ENCODE assay signal across 8 mouse cellular contexts in genomic region chr9:46011094-46011970, GRCm38 (mm10). TPM values are rescaled to one million over a fixed set of nuclear protein-coding genes. Genes with fewer than 3 reads are reported as not detected.
DNase-seq lines count a peak whose midpoint lies in the region; ATAC-seq lines count a peak whose summit lies in the region.

No protein-coding gene starts in this region.

- no peaks in the 10 kb centered on the region for H3K36me3 ChIP-seq in erythroblast, embryonic 14.5 days (ENCODE audit: control insufficient read depth)
- peaks cover 2% of the 10 kb centered on the region for H3K36me3 ChIP-seq in megakaryocyte, embryonic 14.5 days (replicated peaks; ENCODE audit: low read length)
- no peaks in the 10 kb centered on the region for H3K36me3 ChIP-seq in intestine, embryonic 16.5 days (ENCODE audit: control insufficient read depth, insufficient read depth, low read length)
- no peaks in the 10 kb centered on the region for H3K36me3 ChIP-seq in neural tube, embryonic 12.5 days

- peak overlapping the region; percentile 80; the same call in 1 of the 2 replicates for H3K4me2 ChIP-seq in intestine, embryonic 16.5 days (ENCODE audit: low read depth, low read length)
- H3K4me2 ChIP-seq in neural tube, embryonic 12.5 days (replicated peaks), result peak overlapping the region; percentile 66; the same call in 1 of the 2 replicates

- no peak for DNase-seq in thymus, postnatal 36 days
- no peak for DNase-seq in urinary bladder, adult 2 months (ENCODE audit: low spot score)

- WGBS in intestine, embryonic 16.5 days, result 31% methylated on average over 3 of the region's 3 CpGs
- WGBS in neural tube, embryonic 12.5 days, result 20% methylated on average over 3 of the region's 3 CpGs

- peaks cover 53% of the 10 kb centered on the region for H3K4me1 ChIP-seq in erythroblast, embryonic 14.5 days (ENCODE audit: control insufficient read depth)
- H3K4me1 ChIP-seq in megakaryocyte, embryonic 14.5 days, result peaks cover 66% of the 10 kb centered on the region
- H3K4me1 ChIP-seq in intestine, embryonic 16.5 days (ENCODE audit: control insufficient read depth, insufficient read depth, low read length), result peaks cover 28% of the 10 kb centered on the region
- peaks cover 33% of the 10 kb centered on the region for H3K4me1 ChIP-seq in neural tube, embryonic 12.5 days

- no peak for ATAC-seq in erythroblast, adult 5-6 weeks (replicated peaks; ENCODE audit: low FRiP score, poor library complexity, severe bottlenecking)
- no peak for ATAC-seq in megakaryocyte, adult 5-6 weeks (ENCODE audit: poor library complexity, severe bottlenecking)
- ATAC-seq in intestine, embryonic 16.5 days, result peak; percentile 25
- no peak for ATAC-seq in neural tube, embryonic 12.5 days (ENCODE audit: low FRiP score, low read depth)

- H3K9ac ChIP-seq in intestine, embryonic 16.5 days (ENCODE audit: low read depth, low read length), result no peak overlapping the region
- no peak overlapping the region for H3K9ac ChIP-seq in neural tube, embryonic 12.5 days

- no peaks in the 10 kb centered on the region for H3K9me3 ChIP-seq in erythroblast, embryonic 14.5 days (ENCODE audit: control insufficient read depth, low read length)
- H3K9me3 ChIP-seq in megakaryocyte, embryonic 14.5 days, result no peaks in the 10 kb centered on the region
- H3K9me3 ChIP-seq in intestine, embryonic 16.5 days (ENCODE audit: control insufficient read depth, low read length), result no peaks in the 10 kb centered on the region
- H3K9me3 ChIP-seq in neural tube, embryonic 12.5 days, result no peaks in the 10 kb centered on the region

- peak overlapping the region; percentile 92 for H3K4me3 ChIP-seq in erythroblast, embryonic 14.5 days (replicated peaks)
- peak overlapping the region; percentile 99 for H3K4me3 ChIP-seq in megakaryocyte, embryonic 14.5 days (replicated peaks)
- no peak overlapping the region for H3K4me3 ChIP-seq in intestine, embryonic 16.5 days (ENCODE audit: low read length)
- H3K4me3 ChIP-seq in neural tube, embryonic 12.5 days, result no peak overlapping the region

- no peak overlapping the region for H3K27ac ChIP-seq in intestine, embryonic 16.5 days (ENCODE audit: low read length)
- H3K27ac ChIP-seq in neural tube, embryonic 12.5 days, result no peak overlapping the region

- H3K27me3 ChIP-seq in erythroblast, embryonic 14.5 days (ENCODE audit: control insufficient read depth), result no peaks in the 10 kb centered on the region
- no peaks in the 10 kb centered on the region for H3K27me3 ChIP-seq in megakaryocyte, embryonic 14.5 days (replicated peaks)
- no peaks in the 10 kb centered on the region for H3K27me3 ChIP-seq in intestine, embryonic 16.5 days (replicated peaks; ENCODE audit: control insufficient read depth, insufficient read depth, low read length)
- H3K27me3 ChIP-seq in neural tube, embryonic 12.5 days (replicated peaks), result no peaks in the 10 kb centered on the region

RNA-seq across cellular contexts. Expression of gene Pafah1b2, which starts 1.2 kb away (rescaled TPM):
- 8.5 and 11.0 TPM in 2 replicates for polyA plus RNA-seq in erythroblast, embryonic 14.5 days (2012)
- 9.4 and 14.2 TPM in 2 replicates for total RNA-seq in erythroblast, adult 5-6 weeks (2015; ENCODE audit: low replicate concordance)
- 25.8 and 35.8 TPM in 2 replicates for total RNA-seq in erythroblast, adult 5-6 weeks (2017; ENCODE audit: low replicate concordance)
- polyA plus RNA-seq in megakaryocyte, embryonic 14.5 days (2012; ENCODE audit: insufficient read depth, low replicate concordance), result 17.5 and 72.4 TPM in 2 replicates
- 28.6 and 44.4 TPM in 2 replicates for total RNA-seq in megakaryocyte, adult 5-6 weeks (2015)
- 53.0 and 73.9 TPM in 2 replicates for total RNA-seq in megakaryocyte, adult 5-6 weeks (2017)
- 123 and 137 TPM in 2 replicates for polyA plus RNA-seq in intestine, embryonic 16.5 days (2015; fragmentation: Nextera tagmentation; extraction: Ambion mirVana)
- polyA plus RNA-seq in neural tube, embryonic 12.5 days (2016; fragmentation: Nextera tagmentation; extraction: Ambion mirVana), result 326 and 329 TPM in 2 replicates
- polyA plus RNA-seq in urinary bladder, adult 2 months (2012; rRNA removed), result 42.7 and 45.4 TPM in 2 replicates

RNA-seq across cellular contexts. Expression of gene Sik3, which starts 1.3 kb away (rescaled TPM):
- 0.13 and 0.25 TPM in 2 replicates for polyA plus RNA-seq in erythroblast, embryonic 14.5 days (2012)
- 7.9 and 9.4 TPM in 2 replicates for total RNA-seq in erythroblast, adult 5-6 weeks (2015; ENCODE audit: low replicate concordance)
- total RNA-seq in erythroblast, adult 5-6 weeks (2017; ENCODE audit: low replicate concordance), result 2.5 and 4.5 TPM in 2 replicates
- polyA plus RNA-seq in megakaryocyte, embryonic 14.5 days (2012; ENCODE audit: insufficient read depth, low replicate concordance), result 14.0 and 17.3 TPM in 2 replicates
- 32.9 and 34.5 TPM in 2 replicates for total RNA-seq in megakaryocyte, adult 5-6 weeks (2015)
- total RNA-seq in megakaryocyte, adult 5-6 weeks (2017), result 17.5 and 24.0 TPM in 2 replicates
- polyA plus RNA-seq in intestine, embryonic 16.5 days (2015; fragmentation: Nextera tagmentation; extraction: Ambion mirVana), result 5.1 and 5.2 TPM in 2 replicates
- 13.2 and 13.8 TPM in 2 replicates for polyA plus RNA-seq in neural tube, embryonic 12.5 days (2016; fragmentation: Nextera tagmentation; extraction: Ambion mirVana)
- polyA plus RNA-seq in urinary bladder, adult 2 months (2012; rRNA removed), result 9.7 and 17.1 TPM in 2 replicates

RNA-seq across cellular contexts. Expression of gene Sidt2, which starts 56.3 kb away (rescaled TPM):
- polyA plus RNA-seq in erythroblast, embryonic 14.5 days (2012), result 2.4 and 2.6 TPM in 2 replicates
- 57.8 and 62.9 TPM in 2 replicates for total RNA-seq in erythroblast, adult 5-6 weeks (2015; ENCODE audit: low replicate concordance)
- total RNA-seq in erythroblast, adult 5-6 weeks (2017; ENCODE audit: low replicate concordance), result 111 and 174 TPM in 2 replicates
- 9.5 and 30.5 TPM in 2 replicates for polyA plus RNA-seq in megakaryocyte, embryonic 14.5 days (2012; ENCODE audit: insufficient read depth, low replicate concordance)
- 57.3 and 71.0 TPM in 2 replicates for total RNA-seq in megakaryocyte, adult 5-6 weeks (2015)
- 41.4 and 51.9 TPM in 2 replicates for total RNA-seq in megakaryocyte, adult 5-6 weeks (2017)
- 33.4 and 37.2 TPM in 2 replicates for polyA plus RNA-seq in intestine, embryonic 16.5 days (2015; fragmentation: Nextera tagmentation; extraction: Ambion mirVana)
- 41.2 and 42.1 TPM in 2 replicates for polyA plus RNA-seq in neural tube, embryonic 12.5 days (2016; fragmentation: Nextera tagmentation; extraction: Ambion mirVana)
- polyA plus RNA-seq in urinary bladder, adult 2 months (2012; rRNA removed), result 102 and 121 TPM in 2 replicates

Comparison
In these comparisons a context has a peak if more than half of its experiments do, and no peak if none do; other contexts are left out.
1. H3K4me3 ChIP-seq: peak in erythroblast, embryonic 14.5 days (single experiment) and megakaryocyte, embryonic 14.5 days (single experiment); none in intestine, embryonic 16.5 days (single experiment) and neural tube, embryonic 12.5 days (single experiment).